Mouse (Mus musculus): ENCODE data around the gene Ahnak2.

Ahnak2 gene

GRCm38 (mm10) chr12:112795466-112796104 is 6.9 kb downstream of the Ahnak2 start:
- no peak for DNase-seq

- no peak for DNase-seq
Observed at GRCm38 (mm10) chr12:112794998-112795397, 7.5 kb downstream of the Ahnak2 start.

- no peak for DNase-seq
Observed at GRCm38 (mm10) chr12:112794356-112794816, 8.1 kb downstream of the Ahnak2 start.

- no peak for DNase-seq
Observed at GRCm38 (mm10) chr12:112793601-112794355, 8.7 kb downstream of the Ahnak2 start.

GRCm38 (mm10) chr12:112791026-112791425 is 11.4 kb downstream of the Ahnak2 start:
- no peak for DNase-seq

GRCm38 (mm10) chr12:112774481-112774880 is 28.0 kb downstream of the Ahnak2 start:
- no peak for DNase-seq

- no peak for DNase-seq
Observed at GRCm38 (mm10) chr12:112774026-112774425, 28.4 kb downstream of the Ahnak2 start.

GRCm38 (mm10) chr12:112773366-112773765 is 29.1 kb downstream of the Ahnak2 start:
- DNase-seq = no peak

GRCm38 (mm10) chr12:112772306-112772705 is 30.2 kb downstream of the Ahnak2 start:
- no peak for DNase-seq

GRCm38 (mm10) chr12:112770396-112770795 is 32.1 kb downstream of the Ahnak2 start:
- DNase-seq = no peak

GRCm38 (mm10) chr12:112769751-112770150 is 32.7 kb downstream of the Ahnak2 start:
- no peak for DNase-seq

- no peak for DNase-seq
Observed at GRCm38 (mm10) chr12:112769031-112769430, 33.4 kb downstream of the Ahnak2 start.

- no peak for DNase-seq
Observed at GRCm38 (mm10) chr12:112768166-112768565, 34.3 kb downstream of the Ahnak2 start.

GRCm38 (mm10) chr12:112767036-112767890 is 35.2 kb downstream of the Ahnak2 start:
- no peak for DNase-seq

- no peak for DNase-seq
Observed at GRCm38 (mm10) chr12:112766586-112766985, 35.9 kb downstream of the Ahnak2 start.

- DNase-seq = no peak
Observed at GRCm38 (mm10) chr12:112764991-112765390, 37.5 kb downstream of the Ahnak2 start.

GRCm38 (mm10) chr12:112764141-112764540 is 38.3 kb downstream of the Ahnak2 start:
- no peak for DNase-seq

GRCm38 (mm10) chr12:112763176-112763575 is 39.3 kb downstream of the Ahnak2 start:
- DNase-seq = no peak

- no peak for DNase-seq
Observed at GRCm38 (mm10) chr12:112762018-112762417, 40.4 kb downstream of the Ahnak2 start.

GRCm38 (mm10) chr12:112761411-112761810 is 41.0 kb downstream of the Ahnak2 start:
- DNase-seq = no peak

- DNase-seq = no peak
Observed at GRCm38 (mm10) chr12:112760154-112760926, 42.1 kb downstream of the Ahnak2 start, which contains the start of gene Pld4. TSS of gene Pld4 (plus strand) at chr12:112760655.

- no peak for DNase-seq
Observed at GRCm38 (mm10) chr12:112759471-112759870, 43.0 kb downstream of the Ahnak2 start.
